Mouse (Mus musculus): ENCODE results near the gene Cacnb4.

GRCm38 (mm10) chr2:52638857-52639529 lies 37.6 kb downstream of the Cacnb4 start:
- TF ChIP-seq TCF12 (IDR thresholded peaks at IDR 0.05; ENCODE audit: insufficient read depth, poor library complexity, severe bottlenecking) = no peak
- TF ChIP-seq MAX (IDR thresholded peaks at IDR 0.05; ENCODE audit: low read depth) = no peak
- no peak for TF ChIP-seq E2F4 (IDR thresholded peaks at IDR 0.05; ENCODE audit: insufficient read depth)
- no peak for TF ChIP-seq MYOG (IDR thresholded peaks at IDR 0.05; ENCODE audit: control insufficient read depth in 1 of 3, insufficient read depth in 1 of 3, insufficient read length in 2 of 3, low read depth in 2 of 3)

Measured in myocyte (in vitro differentiated cells).